Mouse (Mus musculus): ENCODE results near the gene Gm20388. TPM values are rescaled to one million over a fixed set of nuclear protein-coding genes. Genes with fewer than 3 reads are reported as not detected.

Gm20388 gene
- total and polyA plus RNA-seq, 2 experiments from 2014 or later = 17.3 TPM; not detected in 1

DNA sequence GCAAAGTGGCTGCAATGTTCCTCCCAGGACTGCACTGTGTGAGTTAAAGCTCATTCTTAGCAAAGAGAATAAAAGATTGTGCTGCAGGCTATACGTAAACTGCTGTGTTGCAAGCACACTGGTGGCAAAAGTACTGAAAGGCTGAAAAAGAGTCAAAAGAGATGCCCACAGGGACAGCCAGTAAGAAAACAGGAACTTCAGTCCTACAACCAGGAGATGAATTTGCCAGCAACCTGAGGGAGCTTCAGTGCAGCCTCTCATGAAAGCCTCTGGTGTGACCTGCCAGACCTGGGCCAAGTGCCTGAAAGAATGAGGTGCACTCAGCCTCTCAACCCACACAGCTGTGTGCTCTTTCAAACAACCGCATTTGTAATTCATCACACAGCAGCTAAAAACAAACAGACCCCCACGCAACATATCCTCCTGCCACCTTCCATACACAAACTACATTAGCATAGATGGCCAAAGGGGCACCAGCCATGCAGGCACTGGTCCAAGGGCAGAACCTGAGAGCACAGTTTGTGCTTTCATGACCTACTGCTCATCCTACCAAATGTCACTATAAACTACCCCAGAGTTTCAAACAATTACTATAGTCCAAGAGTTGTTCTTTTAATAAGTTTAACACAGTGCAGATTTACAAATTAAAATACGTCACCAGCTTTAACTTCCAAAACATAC is 3108.0 kb downstream of the Gm20388 start:
- H3K9ac ChIP-seq (replicated peaks; ENCODE audit: low read depth, low read length) = no peak overlapping the region
- DNase-seq (ENCODE audit: low spot score) (no peak), ATAC-seq (ENCODE audit: insufficient read depth, low read depth) (no peak)
- no peak for TF ChIP-seq EP300 (IDR thresholded peaks at IDR 0.05; ENCODE audit: low read depth)
- TF ChIP-seq CTCF (IDR thresholded peaks at IDR 0.05; ENCODE audit: low read depth) = no peak
- no peaks in the 10 kb centered on the region for H3K36me3 ChIP-seq (replicated peaks; ENCODE audit: control insufficient read depth, insufficient read depth, low read length)
- H3K4me2 ChIP-seq (ENCODE audit: low read depth, low read length) = no peak overlapping the region
- 67% methylated on average over 4 of the region's 4 CpGs for WGBS
- H3K9me3 ChIP-seq (replicated peaks; ENCODE audit: control insufficient read depth, low read length) = no peaks in the 10 kb centered on the region
- H3K4me1 ChIP-seq (ENCODE audit: control insufficient read depth, insufficient read depth) = peaks cover 40% of the 10 kb centered on the region
- no peak overlapping the region; the same call in 1 of the 2 replicates for H3K27ac ChIP-seq (ENCODE audit: low read depth)
- no peak overlapping the region for H3K4me3 ChIP-seq (ENCODE audit: low read depth, low read length)
- no peaks in the 10 kb centered on the region for H3K27me3 ChIP-seq (ENCODE audit: control insufficient read depth, insufficient read depth, low read length)

DNA sequence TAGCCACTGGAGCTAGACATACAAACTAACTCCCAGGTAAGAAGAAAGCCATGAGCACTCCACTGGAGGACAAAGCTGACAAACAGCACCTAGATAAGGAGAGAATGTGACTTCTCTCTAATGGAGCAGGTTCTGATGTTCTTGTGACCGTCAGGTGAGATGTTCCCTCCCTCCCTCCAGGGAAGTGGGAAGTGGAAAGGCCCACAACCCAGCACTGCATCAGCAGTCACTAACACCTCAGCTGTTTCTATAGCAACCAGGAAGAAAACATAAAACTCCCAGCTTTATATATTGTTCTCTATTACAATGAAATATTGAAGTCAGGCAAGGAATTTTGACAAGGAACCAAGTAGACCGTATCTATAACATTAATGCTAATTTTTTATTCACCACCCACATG is 3109.4 kb downstream of the Gm20388 start:
- TF ChIP-seq CTCF (IDR thresholded peaks at IDR 0.05; ENCODE audit: low read depth) (no peak), EP300 (IDR thresholded peaks at IDR 0.05; ENCODE audit: low read depth) (no peak)
- no peaks in the 10 kb centered on the region for H3K27me3 ChIP-seq (ENCODE audit: control insufficient read depth, insufficient read depth, low read length)
- H3K27ac ChIP-seq (ENCODE audit: low read depth) = no peak overlapping the region
- H3K4me2 ChIP-seq (ENCODE audit: low read depth, low read length) = no peak overlapping the region
- H3K9ac ChIP-seq (replicated peaks; ENCODE audit: low read depth, low read length) = no peak overlapping the region
- H3K36me3 ChIP-seq (replicated peaks; ENCODE audit: control insufficient read depth, insufficient read depth, low read length) = no peaks in the 10 kb centered on the region; the same call in 1 of the 2 replicates
- WGBS = 55% methylated on average over 2 of the region's 2 CpGs
- peaks cover 33% of the 10 kb centered on the region for H3K4me1 ChIP-seq (ENCODE audit: control insufficient read depth, insufficient read depth)
- no peak overlapping the region for H3K4me3 ChIP-seq (ENCODE audit: low read depth, low read length)
- DNase-seq (ENCODE audit: low spot score) (no peak), ATAC-seq (ENCODE audit: insufficient read depth, low read depth) (no peak)
- H3K9me3 ChIP-seq (replicated peaks; ENCODE audit: control insufficient read depth, low read length) = no peaks in the 10 kb centered on the region

DNA sequence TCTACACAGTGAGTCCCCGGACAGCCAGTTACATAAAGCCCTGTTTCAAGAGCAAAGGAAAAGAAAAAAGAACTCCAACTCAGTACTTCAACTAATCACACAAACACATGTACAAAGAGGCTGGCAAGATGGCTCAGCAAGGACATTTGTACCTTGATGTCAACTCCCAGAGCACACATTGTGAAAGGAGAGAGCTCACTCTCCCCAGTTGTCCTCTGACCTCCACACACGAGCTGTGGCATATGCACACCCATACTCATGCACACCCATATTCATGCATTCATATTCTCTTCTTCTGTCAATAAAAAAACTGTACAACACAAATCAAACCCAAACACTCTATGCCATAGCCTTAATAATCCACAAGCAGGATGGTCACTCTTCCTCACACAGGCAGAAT is 3110.2 kb downstream of the Gm20388 start:
- Histone ChIP-seq H3K27me3 (ENCODE audit: control insufficient read depth, insufficient read depth, low read length) (no peaks in the 10 kb centered on the region), H3K27ac (ENCODE audit: low read depth) (peak overlapping the region; percentile 65), H3K9ac (replicated peaks; ENCODE audit: low read depth, low read length) (no peak overlapping the region), H3K4me3 (ENCODE audit: low read depth, low read length) (no peak overlapping the region), H3K4me2 (ENCODE audit: low read depth, low read length) (no peak overlapping the region), H3K36me3 (replicated peaks; ENCODE audit: control insufficient read depth, insufficient read depth, low read length) (no peaks in the 10 kb centered on the region; the same call in 1 of the 2 replicates), H3K9me3 (replicated peaks; ENCODE audit: control insufficient read depth, low read length) (no peaks in the 10 kb centered on the region), H3K4me1 (ENCODE audit: control insufficient read depth, insufficient read depth) (peaks cover 33% of the 10 kb centered on the region)
- no peak for TF ChIP-seq CTCF (IDR thresholded peaks at IDR 0.05; ENCODE audit: low read depth)
- TF ChIP-seq EP300 (IDR thresholded peaks at IDR 0.05; ENCODE audit: low read depth) = no peak
- WGBS = 64% methylated on average over 2 of the region's 2 CpGs
- DNase-seq (ENCODE audit: low spot score) (no peak), ATAC-seq (ENCODE audit: insufficient read depth, low read depth) (no peak)

DNA sequence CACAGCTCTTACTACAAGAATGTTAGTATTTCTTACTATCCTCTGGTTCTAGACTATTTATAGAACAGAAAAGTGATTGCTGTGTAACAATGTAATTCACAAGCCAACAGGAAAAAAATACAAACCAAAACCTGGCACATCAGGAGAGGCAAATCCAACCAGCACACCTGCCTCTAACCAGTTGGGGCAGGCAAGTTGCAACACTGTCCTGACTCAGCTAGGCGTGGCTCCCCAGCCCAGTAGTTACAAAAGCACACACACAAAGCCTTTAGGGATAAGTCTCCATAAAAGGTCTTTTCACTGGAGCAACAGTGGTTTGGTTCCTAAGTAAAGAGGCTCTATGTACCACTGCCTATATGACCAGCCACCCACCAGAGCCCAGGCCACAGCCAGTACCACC is 3110.6 kb downstream of the Gm20388 start:
- Histone ChIP-seq H3K9ac (replicated peaks; ENCODE audit: low read depth, low read length) (no peak overlapping the region), H3K4me1 (ENCODE audit: control insufficient read depth, insufficient read depth) (peaks cover 32% of the 10 kb centered on the region), H3K27ac (ENCODE audit: low read depth) (peak overlapping the region; percentile 65), H3K27me3 (ENCODE audit: control insufficient read depth, insufficient read depth, low read length) (no peaks in the 10 kb centered on the region), H3K36me3 (replicated peaks; ENCODE audit: control insufficient read depth, insufficient read depth, low read length) (no peaks in the 10 kb centered on the region; the same call in 1 of the 2 replicates), H3K4me2 (ENCODE audit: low read depth, low read length) (no peak overlapping the region), H3K9me3 (replicated peaks; ENCODE audit: control insufficient read depth, low read length) (no peaks in the 10 kb centered on the region), H3K4me3 (ENCODE audit: low read depth, low read length) (no peak overlapping the region)
- ATAC-seq (ENCODE audit: insufficient read depth, low read depth) (no peak), DNase-seq (ENCODE audit: low spot score) (peak; percentile 46)
- WGBS = 59% methylated on average over 1 of the region's 1 CpGs
- TF ChIP-seq CTCF (IDR thresholded peaks at IDR 0.05; ENCODE audit: low read depth) = no peak
- TF ChIP-seq EP300 (IDR thresholded peaks at IDR 0.05; ENCODE audit: low read depth) = no peak

DNA sequence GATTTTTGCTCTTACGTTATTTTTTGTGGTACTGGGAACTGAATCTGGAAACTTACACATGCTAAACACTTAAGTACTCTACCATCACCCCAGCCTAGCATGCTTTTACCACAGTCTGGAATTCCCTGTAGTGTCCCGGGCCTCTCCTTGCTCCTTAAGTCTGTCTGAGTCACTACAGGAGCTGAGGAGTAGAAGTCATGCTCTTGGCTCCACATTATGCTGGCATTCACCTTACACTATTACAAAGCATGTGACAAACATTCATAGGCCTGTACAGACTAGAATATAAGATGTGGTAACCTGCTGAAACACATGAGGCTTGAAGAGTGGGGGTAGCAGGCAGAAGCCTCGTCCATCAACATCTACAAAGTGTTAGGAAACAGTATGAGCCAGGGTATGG is 3112.1 kb downstream of the Gm20388 start:
- TF ChIP-seq CTCF (IDR thresholded peaks at IDR 0.05; ENCODE audit: low read depth) (no peak), EP300 (IDR thresholded peaks at IDR 0.05; ENCODE audit: low read depth) (no peak)
- ATAC-seq (ENCODE audit: insufficient read depth, low read depth) (no peak), DNase-seq (ENCODE audit: low spot score) (no peak)
- 64% methylated on average over 3 of the region's 3 CpGs for WGBS
- Histone ChIP-seq H3K27ac (ENCODE audit: low read depth) (no peak overlapping the region), H3K4me3 (ENCODE audit: low read depth, low read length) (no peak overlapping the region), H3K9ac (replicated peaks; ENCODE audit: low read depth, low read length) (no peak overlapping the region), H3K4me1 (ENCODE audit: control insufficient read depth, insufficient read depth) (peaks cover 33% of the 10 kb centered on the region), H3K36me3 (replicated peaks; ENCODE audit: control insufficient read depth, insufficient read depth, low read length) (no peaks in the 10 kb centered on the region; the same call in 1 of the 2 replicates), H3K27me3 (ENCODE audit: control insufficient read depth, insufficient read depth, low read length) (no peaks in the 10 kb centered on the region), H3K9me3 (replicated peaks; ENCODE audit: control insufficient read depth, low read length) (no peaks in the 10 kb centered on the region), H3K4me2 (ENCODE audit: low read depth, low read length) (no peak overlapping the region)

DNA sequence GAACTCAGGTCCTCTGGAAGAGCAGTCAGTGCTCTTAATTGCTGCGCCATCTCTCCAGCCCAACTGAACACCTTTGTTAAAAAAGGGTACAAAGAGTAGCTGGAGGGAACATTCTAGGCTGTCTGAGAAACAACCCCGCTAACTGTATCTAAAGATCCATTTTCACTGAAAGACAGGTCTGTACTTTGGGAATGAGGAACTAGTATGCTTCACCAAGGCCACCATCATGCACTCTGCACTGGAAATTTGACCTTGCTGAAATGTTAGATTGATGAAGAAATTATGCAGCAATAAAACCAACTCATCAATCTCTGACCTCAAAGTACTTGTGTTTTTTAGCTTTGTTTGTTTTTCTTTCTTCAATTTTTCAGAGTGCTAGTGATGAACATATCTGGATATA is 3113.6 kb downstream of the Gm20388 start:
- H3K27me3 ChIP-seq (ENCODE audit: control insufficient read depth, insufficient read depth, low read length) = no peaks in the 10 kb centered on the region
- H3K9me3 ChIP-seq (replicated peaks; ENCODE audit: control insufficient read depth, low read length) = no peaks in the 10 kb centered on the region
- H3K27ac ChIP-seq (ENCODE audit: low read depth) = no peak overlapping the region
- no peak overlapping the region for H3K4me2 ChIP-seq (ENCODE audit: low read depth, low read length)
- ATAC-seq (ENCODE audit: insufficient read depth, low read depth) = no peak
- no peak overlapping the region for H3K9ac ChIP-seq (replicated peaks; ENCODE audit: low read depth, low read length)
- H3K36me3 ChIP-seq (replicated peaks; ENCODE audit: control insufficient read depth, insufficient read depth, low read length) = no peaks in the 10 kb centered on the region; the same call in 1 of the 2 replicates
- TF ChIP-seq EP300 (IDR thresholded peaks at IDR 0.05; ENCODE audit: low read depth) = no peak
- no peak for DNase-seq (ENCODE audit: low spot score)
- H3K4me3 ChIP-seq (ENCODE audit: low read depth, low read length) = no peak overlapping the region
- 93% methylated on average over 2 of the region's 2 CpGs for whole genome bisulfite sequencing
- H3K4me1 ChIP-seq (ENCODE audit: control insufficient read depth, insufficient read depth) = peaks cover 22% of the 10 kb centered on the region
